Mouse (Mus musculus) kidney, adult 18-20 months (tissue): Measurements from ENCODE around the gene Ctnnbip1.

ENCODE experiments used
- DNase-seq: peaks from one replicate; pipeline ENCODE4 v3.0.0; 2021

The Ctnnbip1 gene

DNA sequence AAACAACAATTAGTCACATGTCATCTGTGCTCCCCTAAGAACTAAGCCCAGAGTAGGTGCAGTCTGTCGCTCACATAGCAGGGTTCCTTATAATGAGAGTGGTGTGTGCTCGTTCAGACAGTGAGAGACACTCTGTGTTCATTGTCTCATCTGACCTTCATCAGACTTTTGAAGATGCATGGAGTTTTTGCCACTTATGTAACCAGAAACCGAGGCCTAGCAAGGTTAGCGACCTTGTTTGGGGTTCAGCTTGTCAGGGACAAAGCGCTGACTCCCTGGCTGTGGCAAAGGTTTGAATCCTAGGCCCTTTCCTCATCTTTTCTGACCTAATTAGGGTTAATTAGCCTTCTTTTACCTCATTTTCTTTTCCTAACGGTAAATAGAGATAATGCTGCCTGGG, 5.9 kb downstream of the Ctnnbip1 start:
- DNase-seq = no peak

- no peak for DNase-seq
Measured at GRCm38 (mm10) chr4:149525170-149525569, 7.1 kb downstream of the Ctnnbip1 start.

DNA sequence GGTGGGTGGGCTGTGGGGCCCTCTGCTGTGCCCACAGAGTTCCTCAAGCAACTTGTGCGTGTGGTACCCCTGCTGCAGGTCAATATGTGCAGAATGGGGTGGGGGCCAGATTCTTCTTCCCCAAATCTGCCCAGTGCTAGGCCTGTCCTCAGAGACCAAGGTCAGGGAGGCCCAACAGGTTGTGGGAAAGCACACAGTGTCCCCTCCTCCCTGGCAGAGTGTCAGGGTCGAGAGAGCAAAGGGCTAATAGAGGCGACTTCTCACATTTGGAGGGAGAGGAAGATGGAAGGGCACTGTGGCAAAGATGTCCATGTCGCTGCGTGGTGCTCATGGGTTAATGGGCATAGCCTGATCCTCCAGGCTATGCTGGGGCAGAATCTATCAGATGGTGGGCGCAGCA, 7.8 kb downstream of the Ctnnbip1 start:
- no peak for DNase-seq

- DNase-seq = no peak
Measured at GRCm38 (mm10) chr4:149526330-149526729, 8.3 kb downstream of the Ctnnbip1 start.

DNA sequence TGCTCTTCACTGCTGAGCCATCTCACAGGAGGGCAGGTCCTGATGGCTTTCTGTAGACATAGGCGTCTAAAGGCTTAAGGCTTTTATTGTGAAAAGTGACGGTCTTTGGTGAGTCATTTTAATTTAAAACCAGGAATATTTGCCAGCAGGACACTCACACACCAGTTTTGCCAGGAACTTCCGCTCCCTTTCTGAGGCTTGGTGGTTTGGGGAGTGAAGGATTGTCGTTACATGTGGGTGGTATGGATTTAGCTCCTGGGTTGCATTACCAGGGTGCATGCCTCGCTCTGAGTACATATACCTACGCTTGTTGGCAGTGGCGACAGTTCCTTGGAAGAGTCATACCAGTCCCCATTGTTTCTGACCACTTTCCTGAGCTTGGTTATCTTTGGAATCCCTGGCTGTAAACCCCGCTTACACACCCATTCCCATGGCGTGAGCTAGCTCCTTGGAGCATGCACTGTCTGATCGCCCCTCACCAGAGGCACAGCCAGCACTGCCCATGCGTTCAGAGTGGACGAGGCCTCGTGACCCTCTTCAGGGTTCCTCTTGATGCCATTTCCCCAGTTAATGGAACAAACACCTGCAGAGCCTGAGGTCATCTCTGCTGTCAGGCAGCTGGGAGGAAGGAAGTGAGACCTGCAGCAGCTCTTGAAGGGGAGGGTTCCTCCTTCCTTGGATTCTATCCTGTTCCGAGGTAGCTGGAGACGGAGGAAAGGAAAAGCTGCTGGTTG, 9.8 kb downstream of the Ctnnbip1 start:
- DNase-seq = no peak

DNA sequence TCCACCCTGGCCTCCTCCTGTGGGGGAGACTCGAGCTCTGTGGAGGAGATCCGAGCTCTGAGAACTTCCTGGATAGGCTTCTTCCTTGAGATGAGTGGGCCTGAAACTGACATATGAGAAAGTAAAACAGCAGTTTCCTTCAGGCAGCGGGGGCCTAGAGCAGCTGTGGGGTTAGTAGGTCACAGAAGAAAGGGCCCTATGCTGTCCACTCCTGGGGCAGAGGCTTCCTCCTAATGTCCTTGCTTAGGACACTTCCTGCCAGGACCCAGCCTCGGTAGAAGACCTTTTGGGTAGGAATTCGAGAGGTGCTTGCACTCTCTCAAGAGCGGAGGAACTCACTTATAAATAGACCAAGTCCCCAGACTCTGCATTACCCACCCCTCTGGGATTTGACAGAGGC, 11.7 kb downstream of the Ctnnbip1 start:
- no peak for DNase-seq

DNA sequence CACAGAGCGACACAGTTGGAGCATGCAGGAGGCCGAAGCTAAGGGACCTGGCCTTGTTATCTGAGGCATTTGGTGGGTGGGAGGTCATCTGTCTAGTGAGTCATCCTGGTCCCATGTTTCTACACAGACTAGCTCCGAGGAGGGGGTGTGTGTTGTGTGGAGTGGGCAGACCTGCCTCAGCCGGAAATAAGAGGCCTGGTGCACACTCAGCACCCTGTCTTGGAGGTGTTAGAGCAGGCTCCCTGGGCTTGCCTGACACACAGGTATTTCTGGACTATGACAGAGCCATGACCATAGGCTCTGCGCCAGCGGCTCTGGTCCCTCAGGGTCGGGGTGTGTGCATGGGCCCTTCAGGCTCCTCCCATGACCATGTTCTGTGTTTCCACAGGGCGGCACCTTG, 21.4 kb downstream of the Ctnnbip1 start:
- DNase-seq = no peak

DNA sequence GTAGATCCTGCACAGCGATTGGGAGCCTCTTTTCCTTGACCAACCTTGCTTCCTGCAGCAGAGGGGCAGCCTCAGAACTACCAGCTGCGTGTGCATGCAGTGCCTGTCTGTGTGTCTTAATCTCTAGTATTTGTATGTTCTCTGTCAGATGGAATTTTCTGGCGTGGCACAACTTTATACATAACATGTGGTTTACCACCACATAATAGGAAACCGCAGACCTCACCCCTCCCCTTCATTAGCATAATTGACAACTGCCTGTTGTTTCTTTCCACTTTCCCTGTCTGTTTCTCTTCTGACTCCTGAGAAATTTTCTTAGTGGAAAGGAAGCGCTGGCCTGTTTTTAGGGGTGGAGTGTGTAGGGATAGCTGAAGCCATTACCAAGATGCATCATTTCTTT, 23.9 kb downstream of the Ctnnbip1 start:
- no peak for DNase-seq

- DNase-seq = no peak
Measured at GRCm38 (mm10) chr4:149542431-149542830, 24.4 kb downstream of the Ctnnbip1 start.

DNA sequence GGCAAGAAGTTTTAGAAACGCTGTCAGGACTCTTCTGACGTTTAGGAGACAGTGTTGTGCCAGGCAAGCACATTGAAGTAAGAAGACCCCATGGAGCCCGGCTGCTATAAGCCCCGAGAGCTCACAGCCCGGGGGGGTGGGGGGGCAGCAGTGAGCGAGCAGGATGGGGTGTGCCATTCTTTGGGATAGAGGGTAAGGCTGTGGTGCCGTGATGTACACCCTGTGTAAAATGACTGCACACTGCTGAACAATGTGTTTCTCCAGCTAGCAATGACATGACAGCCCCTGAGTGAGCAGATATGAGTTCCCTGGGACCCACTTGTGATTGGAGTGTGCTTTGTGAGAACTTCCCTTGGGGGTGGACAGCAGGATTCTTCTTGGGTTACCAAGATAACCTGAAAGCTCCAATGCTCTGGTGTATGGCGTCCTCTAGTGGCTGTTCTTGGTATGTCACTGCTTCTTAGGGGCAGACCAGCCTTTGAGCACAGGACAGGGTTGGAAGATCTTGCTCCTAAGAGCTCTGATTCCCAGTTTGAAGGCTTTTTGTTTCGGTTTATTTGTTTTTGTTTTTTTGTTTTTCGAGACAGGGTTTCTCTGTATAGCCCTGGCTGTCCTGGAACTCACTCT, 25.0 kb downstream of the Ctnnbip1 start:
- DNase-seq = peak; percentile 85

- no peak for DNase-seq
Measured at GRCm38 (mm10) chr4:149544892-149545291, 26.9 kb downstream of the Ctnnbip1 start.

DNA sequence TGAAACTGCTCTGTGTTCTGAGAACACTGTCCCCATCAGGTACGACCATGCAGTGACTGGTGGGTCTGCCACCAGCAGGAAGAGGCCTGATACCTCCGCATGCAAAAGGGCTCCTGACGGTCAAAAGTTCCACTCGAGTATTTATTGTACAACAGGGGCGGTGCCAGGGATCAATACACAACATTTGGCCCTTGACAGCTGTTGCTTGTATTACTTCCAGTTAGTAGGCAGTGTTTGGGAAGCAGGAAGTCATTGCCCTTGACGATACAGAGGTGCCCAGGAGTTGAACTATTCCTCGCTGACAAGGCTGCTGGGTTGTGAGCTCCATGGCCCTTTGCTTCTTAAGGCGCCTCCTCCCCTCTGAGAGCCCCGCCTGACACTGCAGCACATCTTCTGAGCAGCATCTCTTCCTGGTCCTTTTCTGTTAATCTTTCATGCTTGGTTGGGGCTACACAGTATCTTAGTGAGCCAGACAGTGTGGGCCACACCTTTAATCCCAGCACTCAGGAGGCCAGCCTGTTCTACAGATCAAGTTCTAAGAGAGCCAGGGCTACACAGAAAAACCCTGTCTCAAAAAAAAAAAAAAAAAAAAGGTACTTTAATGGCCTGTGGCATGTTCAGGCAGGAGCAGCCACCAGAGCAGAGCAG, 28.9 kb downstream of the Ctnnbip1 start:
- no peak for DNase-seq

DNA sequence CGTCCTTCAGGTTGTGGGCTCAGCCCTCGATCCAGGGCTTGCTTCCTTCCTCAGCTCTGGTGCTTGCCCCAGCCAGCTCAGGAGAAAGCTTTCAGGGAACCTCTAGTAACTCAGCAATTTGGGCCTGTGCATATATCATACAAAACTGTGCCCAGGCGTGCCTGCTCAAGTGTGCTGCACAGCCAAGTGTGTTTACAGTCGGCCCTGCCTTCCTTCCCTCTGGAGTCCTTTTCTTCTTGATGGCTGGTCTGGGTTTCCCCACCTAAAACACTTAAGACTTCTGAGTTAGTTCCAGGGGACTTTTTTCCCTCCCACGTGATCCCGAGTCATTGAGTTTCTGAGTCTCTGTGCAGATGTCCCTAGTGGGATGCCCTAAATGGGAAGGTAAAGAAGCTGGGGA, 29.5 kb downstream of the Ctnnbip1 start:
- no peak for DNase-seq

- DNase-seq = peak; percentile 80
Measured at GRCm38 (mm10) chr4:149549221-149549925, 31.3 kb downstream of the Ctnnbip1 start.

- DNase-seq = no peak
Measured at GRCm38 (mm10) chr4:149550866-149551265, 32.8 kb downstream of the Ctnnbip1 start.

- no peak for DNase-seq
Measured at GRCm38 (mm10) chr4:149551696-149552095, 33.7 kb downstream of the Ctnnbip1 start.

- DNase-seq = no peak
Measured at GRCm38 (mm10) chr4:149553834-149554233, 35.8 kb downstream of the Ctnnbip1 start.

DNA sequence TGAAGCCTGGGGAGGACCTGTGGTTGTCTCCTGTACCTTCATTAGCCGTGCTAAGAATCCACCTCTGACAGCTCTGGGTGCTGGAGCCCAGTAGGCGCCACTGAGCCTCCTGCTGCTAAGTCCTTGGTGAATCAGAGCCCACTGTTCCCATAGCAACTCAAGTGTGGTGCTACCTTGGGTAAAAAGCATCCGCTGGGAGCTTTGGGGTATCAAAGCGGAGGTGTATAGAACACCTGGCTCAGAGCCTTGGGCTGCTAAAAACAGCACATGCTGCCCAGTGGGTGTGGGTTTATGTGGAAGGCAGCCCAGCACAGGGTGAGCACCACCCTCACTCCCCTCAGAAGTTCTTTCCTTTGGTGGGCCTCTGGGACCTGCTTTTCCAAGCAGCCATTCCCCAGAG, 38.1 kb downstream of the Ctnnbip1 start:
- no peak for DNase-seq

DNA sequence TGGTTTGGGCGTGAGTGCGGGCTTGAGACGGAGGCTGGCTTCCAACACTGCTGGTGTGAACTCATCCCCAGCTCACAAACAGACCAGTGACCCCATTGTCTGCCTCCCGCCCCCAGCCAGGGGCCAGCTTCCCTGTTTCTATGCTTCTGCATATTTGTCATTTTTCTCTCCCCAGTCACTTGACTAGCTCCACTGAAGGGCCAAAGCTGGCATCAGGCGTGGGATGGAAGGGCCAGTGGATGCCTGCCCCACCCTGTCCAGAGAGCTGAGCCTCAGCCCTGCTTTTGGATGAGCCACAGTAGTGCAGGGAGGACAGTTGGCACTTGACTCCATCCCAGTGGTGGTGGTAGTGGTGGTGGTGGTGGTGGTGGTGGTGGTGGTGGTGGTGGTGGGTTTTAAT, 39.9 kb downstream of the Ctnnbip1 start:
- no peak for DNase-seq

DNA sequence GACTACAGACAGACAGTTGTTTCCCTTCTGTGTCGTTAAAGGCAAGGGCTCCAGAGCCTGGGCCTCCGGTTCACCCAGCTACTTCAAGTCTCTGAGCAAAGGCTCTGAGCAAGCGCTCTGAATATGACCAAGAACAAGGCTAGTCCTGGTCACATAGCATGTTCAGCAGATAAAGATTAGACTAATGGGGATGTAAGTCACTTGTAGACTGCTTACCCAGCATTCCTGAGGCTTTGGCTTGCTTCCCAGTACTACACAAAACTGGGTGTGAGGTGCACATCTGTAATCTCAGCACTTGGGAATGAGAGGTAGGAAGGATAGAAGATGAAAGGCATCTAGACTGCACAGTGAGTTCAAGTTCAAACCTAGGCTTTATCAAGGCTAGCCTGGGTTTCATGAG, 40.4 kb downstream of the Ctnnbip1 start:
- DNase-seq = no peak

- no peak for DNase-seq
Measured at GRCm38 (mm10) chr4:149561392-149561791, 43.4 kb downstream of the Ctnnbip1 start.

GRCm38 (mm10) chr4:149561986-149562904, 44.2 kb downstream of the Ctnnbip1 start:
- peak; percentile 17 for DNase-seq
